Mouse (Mus musculus) splenic B cell, adult 2 months (primary cell): ENCODE data around the gene Plgrkt.
A peak's percentile ranks its signal among the peaks of the same experiment; 100 is the strongest.
"Not testable (repeated sequence)": the region's sequence is repeated elsewhere in the genome, so short reads cannot be mapped to it uniquely, and the experiment has no call there.

Experiments
- DNase-seq: peaks from one replicate; pipeline ENCODE4 v3.0.0-alpha.2; 2011; ENCODE audit warnings: low read depth, low spot score
- H3K27me3 ChIP-seq: 2 replicates; pipeline ENCODE4 v1.6.1; 2012; ENCODE audit warnings: mild to moderate bottlenecking, low read length, moderate library complexity, mixed read lengths; ENCODE audit not compliant: control insufficient read depth, poor library complexity, insufficient read depth, severe bottlenecking
- H3K36me3 ChIP-seq: 2 replicates; pipeline ENCODE4 v1.6.1; 2012; ENCODE audit warnings: mild to moderate bottlenecking, low read length, moderate library complexity, mixed read lengths; ENCODE audit not compliant: control insufficient read depth, poor library complexity, insufficient read depth, severe bottlenecking

The Plgrkt gene

DNA sequence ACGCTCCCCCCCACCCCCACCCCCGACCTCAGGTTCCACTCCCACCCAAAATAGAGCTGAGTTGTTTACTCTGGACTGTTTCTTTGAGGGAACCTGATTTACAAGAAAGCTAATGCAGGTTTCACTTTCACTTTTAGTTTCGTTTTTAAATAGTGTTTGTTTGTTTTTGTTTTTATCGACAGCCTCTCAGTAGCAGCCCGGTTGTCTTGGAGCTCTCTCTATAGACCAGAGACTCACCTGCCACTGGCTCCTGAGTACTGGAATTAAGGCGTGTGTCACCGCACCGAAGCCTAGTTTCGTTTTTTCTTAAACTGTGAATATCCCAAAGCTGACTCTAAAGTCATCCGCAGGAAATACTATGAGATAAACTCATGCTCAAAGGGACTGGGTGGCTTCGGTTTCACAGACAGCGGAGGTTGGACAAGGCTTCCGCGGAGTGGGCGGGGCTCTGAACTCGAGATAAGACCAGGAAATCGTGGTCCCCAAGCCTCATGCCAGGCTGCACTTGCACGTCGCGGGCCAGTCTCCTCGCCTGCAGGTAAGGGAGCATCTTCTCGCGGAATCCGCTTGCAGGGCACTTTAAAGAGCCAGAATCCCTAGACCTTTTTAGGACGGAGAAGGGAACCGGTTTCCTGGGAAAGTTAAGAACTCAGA, at the start of gene Plgrkt, which contains the start of gene Cd274:
Plgrkt (minus strand) TSS at position 422 of the 654 bp plus-strand sequence.
Cd274 (plus strand) TSS at position 487 of the 654 bp plus-strand sequence.
- peak; percentile 95 for DNase-seq
- Histone ChIP-seq H3K36me3 (no peaks in the 10 kb centered on the region), H3K27me3 (no peaks in the 10 kb centered on the region)

DNA sequence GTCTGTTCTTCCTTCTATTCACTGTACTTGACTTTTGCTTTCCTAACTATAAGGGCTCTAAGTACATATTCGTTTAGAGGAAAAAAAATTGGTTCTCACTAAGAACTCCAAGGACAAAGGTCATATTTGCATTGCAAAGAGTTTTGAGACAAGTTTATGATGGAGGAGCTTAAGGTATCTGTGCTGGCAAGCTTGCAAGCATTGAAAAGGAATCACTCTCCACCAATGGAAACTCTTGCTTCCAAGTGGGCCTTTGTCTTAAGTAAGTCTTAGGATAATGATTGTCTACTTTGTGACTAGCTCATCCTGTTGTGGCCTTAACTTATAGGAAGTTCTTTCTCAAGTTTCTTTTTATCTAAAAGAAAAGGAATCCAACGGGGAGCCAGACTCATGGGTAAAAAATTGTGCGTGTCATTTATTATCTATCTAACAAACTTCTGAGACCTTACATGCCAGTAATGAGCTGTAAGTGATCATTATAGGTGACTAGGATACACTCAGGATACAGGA, 49.3 kb upstream of the Plgrkt start:
- H3K36me3 ChIP-seq, result no peaks in the 10 kb centered on the region
- DNase-seq, result no peak

DNA sequence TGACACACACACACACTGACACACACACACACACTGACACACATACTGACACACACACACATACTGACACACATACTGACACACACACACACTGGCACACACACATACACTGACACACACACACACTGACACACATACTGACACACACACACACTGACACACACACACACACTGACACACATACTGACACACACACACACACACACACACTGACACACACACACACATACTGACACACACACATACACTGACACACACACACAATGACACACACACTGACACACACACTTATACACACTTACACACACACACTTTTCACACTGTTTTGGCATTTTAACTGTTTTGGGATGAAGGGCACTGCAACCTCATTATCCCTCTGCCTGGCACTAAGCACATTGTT, 47.7 kb upstream of the Plgrkt start:
- DNase-seq, H3K36me3 ChIP-seq, H3K27me3 ChIP-seq: not testable (repeated sequence)

More for the DNA sequence above, 49.3 kb upstream of the Plgrkt start:
- no peaks in the 10 kb centered on the region for H3K27me3 ChIP-seq

DNA sequence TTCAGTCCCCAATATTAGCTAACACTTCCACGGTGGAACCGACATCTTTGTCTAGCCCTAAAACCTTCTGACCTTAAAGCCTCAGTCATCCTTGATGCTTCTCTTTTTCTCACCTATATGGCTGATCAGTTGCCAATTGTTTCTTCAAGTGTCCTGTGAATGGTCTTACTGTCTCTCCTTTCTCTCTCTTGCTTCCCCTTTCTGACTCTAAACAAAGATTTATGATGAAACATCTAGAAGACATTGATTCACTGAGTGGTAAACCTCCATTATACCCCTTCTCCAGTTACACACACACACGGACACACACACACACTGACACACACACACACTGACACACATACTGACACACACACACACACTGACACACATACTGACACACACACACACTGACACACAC, 47.3 kb upstream of the Plgrkt start:
- H3K27me3 ChIP-seq, result no peaks in the 10 kb centered on the region
- H3K36me3 ChIP-seq, result no peaks in the 10 kb centered on the region
- peak; percentile 48 for DNase-seq

DNA sequence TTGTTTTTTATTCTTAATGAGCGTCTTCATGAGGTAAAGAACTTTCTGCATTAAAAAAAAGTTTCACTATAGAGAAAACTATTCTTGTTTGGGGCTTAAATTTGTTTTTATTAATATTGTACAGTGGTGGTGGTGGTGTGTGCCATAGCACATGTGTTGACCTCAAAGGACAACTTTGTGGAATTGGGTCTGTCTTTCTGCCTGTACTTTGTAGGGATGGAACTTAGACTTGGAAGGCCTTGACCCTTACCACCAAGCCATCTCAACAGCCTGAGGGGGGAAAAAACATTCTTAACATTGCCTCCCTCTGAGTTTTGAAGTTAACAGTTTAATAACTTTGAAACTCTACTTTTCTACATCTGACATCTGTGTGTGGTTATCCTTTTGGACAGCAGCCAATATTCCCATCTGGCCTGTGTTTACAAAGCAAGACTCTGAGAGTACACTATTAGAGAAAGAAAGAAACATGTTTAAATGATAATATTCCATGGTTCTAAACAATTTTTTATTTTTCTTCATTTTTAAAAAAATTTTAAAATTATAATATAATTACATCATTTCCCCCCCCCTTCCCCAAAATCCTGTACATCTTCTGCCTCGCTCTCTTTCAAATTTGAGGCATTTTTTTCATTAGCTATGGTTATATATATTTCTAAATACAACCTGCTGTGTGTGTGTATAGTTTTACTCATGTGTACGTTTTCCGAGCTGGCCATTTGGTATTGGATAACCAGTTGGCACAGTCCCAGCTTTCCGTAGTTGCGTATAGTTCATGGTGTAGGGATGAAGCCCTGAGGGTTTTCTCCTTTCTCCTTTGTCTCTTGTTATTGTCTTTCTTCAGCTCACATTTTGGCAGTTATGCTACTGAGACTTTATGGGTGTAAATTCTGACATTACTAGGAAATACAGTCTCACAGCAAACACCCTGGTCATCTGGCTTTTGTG, 45.6 kb upstream of the Plgrkt start:
- no peaks in the 10 kb centered on the region for H3K27me3 ChIP-seq
- no peak for DNase-seq
- no peaks in the 10 kb centered on the region for H3K36me3 ChIP-seq

DNA sequence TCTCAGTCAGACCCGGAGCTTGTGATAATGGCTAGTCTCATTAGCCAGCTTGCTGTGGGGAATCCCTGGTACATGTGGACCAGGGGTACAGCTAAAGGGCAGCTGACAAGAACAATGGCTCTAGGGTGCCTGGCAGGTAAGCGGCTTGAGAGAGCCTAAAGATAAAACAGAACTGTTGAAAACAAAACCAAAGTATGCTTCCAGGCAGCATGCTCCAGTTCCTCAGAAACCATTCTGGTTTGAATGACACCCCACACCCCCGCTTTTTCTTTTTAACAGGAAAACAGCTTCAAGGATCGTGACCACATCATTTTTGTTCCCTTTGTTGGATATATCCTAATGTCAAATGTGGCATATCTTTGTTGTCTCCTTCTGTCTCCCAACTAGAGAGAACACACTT, 43.4 kb upstream of the Plgrkt start, which contains the start of gene Pdcd1lg2:
Pdcd1lg2 (plus strand) TSS at position 301 of the 400 bp plus-strand sequence.
- H3K27me3 ChIP-seq, result no peaks in the 10 kb centered on the region

GRCm38 (mm10) chr19:29406042-29407017, 39.1 kb upstream of the Plgrkt start:
- H3K27me3 ChIP-seq, result no peaks in the 10 kb centered on the region
- DNase-seq, result no peak

More for the DNA sequence above, 43.4 kb upstream of the Plgrkt start, which contains the start of gene Pdcd1lg2:
- H3K36me3 ChIP-seq, result no peaks in the 10 kb centered on the region
- DNase-seq, result no peak

GRCm38 (mm10) chr19:29405388-29405787, 38.2 kb upstream of the Plgrkt start:
- Histone ChIP-seq H3K36me3 (no peaks in the 10 kb centered on the region), H3K27me3 (no peaks in the 10 kb centered on the region)
- DNase-seq, result no peak

More at GRCm38 (mm10) chr19:29406042-29407017, 39.1 kb upstream of the Plgrkt start:
- H3K36me3 ChIP-seq, result no peaks in the 10 kb centered on the region

GRCm38 (mm10) chr19:29403251-29403650, 36.1 kb upstream of the Plgrkt start:
- H3K36me3 ChIP-seq, result no peaks in the 10 kb centered on the region
- H3K27me3 ChIP-seq, result no peaks in the 10 kb centered on the region
- no peak for DNase-seq

DNA sequence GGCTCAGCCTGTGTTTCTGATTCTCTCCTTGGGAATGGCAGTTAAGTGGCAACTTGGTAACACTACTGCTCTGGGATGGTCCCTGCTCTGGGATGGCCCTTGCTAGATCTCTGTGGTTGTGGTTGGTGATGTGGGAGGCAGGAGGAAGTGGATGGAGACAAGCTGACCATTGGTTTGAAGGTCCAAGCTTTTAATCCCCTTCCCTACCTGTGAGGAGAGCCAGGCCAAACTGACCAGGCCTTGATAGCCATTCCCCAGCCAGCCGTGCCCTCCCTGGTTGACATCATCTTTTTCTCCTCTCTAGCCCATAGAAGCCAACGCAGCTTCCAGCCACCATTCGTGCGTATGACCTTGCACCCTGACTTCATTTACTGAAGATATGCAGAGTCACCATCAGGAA, 35.4 kb upstream of the Plgrkt start:
- no peaks in the 10 kb centered on the region for H3K27me3 ChIP-seq
- no peak for DNase-seq
- no peaks in the 10 kb centered on the region for H3K36me3 ChIP-seq

DNA sequence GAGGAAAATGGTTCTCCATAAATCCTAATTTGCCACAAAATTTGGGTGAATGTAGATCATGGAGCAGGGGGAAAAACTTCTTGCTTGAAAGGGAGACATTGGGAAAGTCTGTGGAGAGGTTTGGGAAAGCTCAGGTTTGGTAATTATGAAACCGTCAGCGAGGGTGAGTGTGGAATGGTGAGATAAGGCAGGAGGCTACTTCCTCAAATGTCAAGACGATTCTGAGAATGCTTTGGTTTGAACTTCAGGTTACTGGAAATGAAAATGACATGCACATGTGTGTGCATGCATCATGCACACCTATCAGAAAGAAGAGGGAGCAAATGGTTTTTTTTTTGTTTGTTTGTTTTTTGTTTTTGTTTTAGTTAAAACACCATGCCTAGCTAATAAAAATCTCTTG, 33.3 kb upstream of the Plgrkt start:
- DNase-seq, result peak; percentile 29
- Histone ChIP-seq H3K36me3 (no peaks in the 10 kb centered on the region), H3K27me3 (no peaks in the 10 kb centered on the region)

GRCm38 (mm10) chr19:29399786-29400185, 32.6 kb upstream of the Plgrkt start:
- Histone ChIP-seq H3K36me3 (no peaks in the 10 kb centered on the region), H3K27me3 (no peaks in the 10 kb centered on the region)
- no peak for DNase-seq

DNA sequence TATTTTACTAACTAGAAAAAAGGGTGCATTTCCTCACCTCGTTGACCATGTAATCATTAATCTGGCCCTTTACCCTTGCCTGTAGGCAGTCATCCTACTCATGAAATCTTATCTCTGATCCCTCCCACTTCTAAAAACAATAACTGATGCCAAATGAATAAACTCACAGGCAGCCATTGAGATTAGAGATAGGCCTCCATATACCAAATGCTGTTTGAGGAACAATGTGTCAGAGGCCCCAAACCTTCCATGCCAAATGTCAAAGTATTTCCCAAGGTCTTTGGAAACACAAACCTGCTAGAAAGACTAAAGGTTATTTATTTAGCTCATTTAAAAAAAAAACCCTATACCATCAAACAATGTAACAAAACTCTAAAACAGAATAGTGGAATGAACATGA, 29.2 kb upstream of the Plgrkt start:
- H3K27me3 ChIP-seq, result no peaks in the 10 kb centered on the region
- DNase-seq, result no peak
- H3K36me3 ChIP-seq, result no peaks in the 10 kb centered on the region

DNA sequence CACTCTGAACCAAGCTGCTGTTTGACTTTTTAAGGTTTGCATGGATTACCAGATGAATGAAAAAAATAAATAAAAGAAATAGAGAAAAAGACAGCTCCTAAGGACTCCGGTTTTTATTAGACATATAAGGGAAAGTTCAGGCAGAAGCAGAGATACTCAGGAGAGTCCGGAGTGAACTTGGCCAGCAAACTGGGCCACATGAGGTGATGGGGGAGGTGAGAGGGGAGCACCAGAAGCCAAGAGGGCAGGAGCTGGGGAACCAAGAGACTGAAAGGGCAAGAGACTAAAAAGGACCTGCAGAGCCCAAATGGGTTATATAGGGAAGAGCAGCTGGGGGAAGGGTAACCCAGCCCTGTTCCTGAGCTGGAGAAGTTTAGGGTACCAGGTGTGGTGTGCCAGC, 27.5 kb upstream of the Plgrkt start:
- no peaks in the 10 kb centered on the region for H3K27me3 ChIP-seq
- no peaks in the 10 kb centered on the region for H3K36me3 ChIP-seq
- no peak for DNase-seq
